Mouse (Mus musculus): ENCODE data around the gene Lrba.

The Lrba gene

DNA sequence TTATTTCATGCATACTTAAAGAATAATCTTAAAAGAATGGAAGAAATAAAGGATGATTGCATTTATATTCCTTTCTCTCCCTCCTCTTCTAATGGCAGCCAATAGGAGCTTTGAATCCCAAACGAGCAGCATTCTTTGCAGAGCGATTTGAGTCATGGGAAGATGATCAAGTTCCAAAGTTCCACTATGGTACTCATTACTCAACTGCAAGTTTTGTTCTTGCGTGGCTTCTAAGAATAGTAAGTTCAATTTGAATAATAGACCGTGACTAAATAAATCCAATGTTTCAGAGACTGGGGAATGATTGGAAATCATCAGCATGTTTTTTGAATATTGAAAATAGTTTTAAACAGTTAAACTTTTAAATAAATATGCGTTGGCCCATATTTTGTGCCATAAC lies 416.9 kb downstream of the Lrba start:
- in situ Hi-C loops (cut with MboI; ENCODE audit: unreplicated experiment in 2 of 2), result no loop called here

DNA sequence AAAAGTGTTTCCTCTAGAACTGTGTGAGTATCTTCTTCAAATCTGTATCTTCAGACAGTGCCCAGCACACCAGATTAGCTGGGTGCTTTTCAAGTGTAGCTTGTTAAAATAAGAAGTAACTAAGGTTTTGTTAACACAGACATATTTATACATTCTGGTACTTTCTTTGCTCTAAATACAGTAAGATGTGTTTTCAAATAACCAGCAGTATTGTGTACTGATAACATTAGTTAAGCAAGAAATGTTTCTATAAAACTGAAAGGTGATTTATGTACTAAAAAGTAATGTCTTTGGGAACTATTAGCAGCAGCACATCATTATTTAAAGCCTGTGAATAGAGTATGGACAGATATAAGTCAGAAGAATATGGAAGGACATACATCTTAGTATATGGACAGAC lies 417.3 kb downstream of the Lrba start:
- in situ Hi-C loops (cut with MboI; ENCODE audit: unreplicated experiment in 2 of 2), result no loop called here

DNA sequence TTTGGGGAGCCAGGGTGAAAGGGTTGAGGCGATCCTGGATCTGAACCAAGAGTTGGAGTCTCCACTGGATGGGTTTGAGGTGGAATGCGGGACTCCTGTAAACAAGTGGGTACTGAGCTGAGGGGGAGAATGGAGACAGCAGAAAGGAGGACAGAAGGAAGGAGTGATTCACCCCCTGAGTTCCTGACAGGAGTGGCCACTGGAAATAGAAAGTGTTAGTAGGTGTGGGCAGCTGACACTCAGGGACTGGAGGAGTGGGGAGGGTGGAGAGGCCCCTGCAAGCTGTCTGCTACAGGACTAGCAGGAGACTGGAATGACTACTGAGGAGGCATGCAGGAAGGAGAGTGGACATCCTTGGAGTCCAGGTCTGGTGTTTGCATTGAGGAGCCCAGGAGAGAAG lies 422.3 kb downstream of the Lrba start:
- in situ Hi-C loops (cut with MboI; ENCODE audit: unreplicated experiment in 2 of 2), result no loop called here

- in situ Hi-C loops (cut with MboI; ENCODE audit: unreplicated experiment in 2 of 2), result no loop called here
Measured at GRCm38 (mm10) chr3:86651006-86651405, 426.5 kb downstream of the Lrba start.

DNA sequence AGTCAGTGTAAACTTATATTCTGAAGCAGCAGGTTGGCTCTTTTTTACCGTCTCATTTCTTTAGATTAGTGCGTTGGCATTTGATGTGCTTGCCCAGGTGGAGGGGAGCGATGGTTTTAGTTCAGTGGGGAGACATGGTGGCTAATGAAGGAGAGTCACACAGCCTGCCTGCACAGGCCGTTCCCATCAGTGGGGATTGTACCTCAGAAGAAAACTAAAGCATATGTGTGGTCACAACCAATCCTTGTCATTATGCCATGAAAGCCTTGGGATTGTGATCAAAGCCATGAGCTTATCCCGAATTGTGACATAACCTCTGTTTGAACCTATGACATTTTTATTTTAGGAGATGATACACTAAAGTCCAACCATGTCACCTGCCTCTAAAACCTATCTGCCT lies 434.8 kb downstream of the Lrba start:
- in situ Hi-C loops (cut with MboI; ENCODE audit: unreplicated experiment in 2 of 2), result no loop called here

- in situ Hi-C loops (cut with MboI; ENCODE audit: unreplicated experiment in 2 of 2), result no loop called here
Measured at GRCm38 (mm10) chr3:86664399-86664798, 439.9 kb downstream of the Lrba start.

DNA sequence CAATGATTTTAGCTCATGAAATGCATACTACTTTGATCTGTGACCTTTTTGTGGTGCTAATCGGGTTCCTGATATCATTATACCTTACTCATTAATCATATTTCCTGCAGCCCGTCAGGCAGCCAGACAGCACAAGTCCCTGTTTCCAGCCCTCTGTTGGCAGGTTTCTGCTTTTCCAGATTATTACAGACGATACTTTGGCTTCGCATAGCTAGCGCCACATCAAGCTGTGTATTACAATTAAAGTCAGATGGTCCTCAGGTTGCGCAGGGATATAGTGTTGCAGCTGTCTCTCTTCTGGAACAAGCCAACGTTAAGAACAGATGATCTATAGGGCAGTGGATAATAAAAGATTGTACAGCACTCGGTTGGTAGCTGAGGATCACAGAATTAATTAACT lies 443.7 kb downstream of the Lrba start:
- in situ Hi-C loops (cut with MboI; ENCODE audit: unreplicated experiment in 2 of 2), result no loop called here

DNA sequence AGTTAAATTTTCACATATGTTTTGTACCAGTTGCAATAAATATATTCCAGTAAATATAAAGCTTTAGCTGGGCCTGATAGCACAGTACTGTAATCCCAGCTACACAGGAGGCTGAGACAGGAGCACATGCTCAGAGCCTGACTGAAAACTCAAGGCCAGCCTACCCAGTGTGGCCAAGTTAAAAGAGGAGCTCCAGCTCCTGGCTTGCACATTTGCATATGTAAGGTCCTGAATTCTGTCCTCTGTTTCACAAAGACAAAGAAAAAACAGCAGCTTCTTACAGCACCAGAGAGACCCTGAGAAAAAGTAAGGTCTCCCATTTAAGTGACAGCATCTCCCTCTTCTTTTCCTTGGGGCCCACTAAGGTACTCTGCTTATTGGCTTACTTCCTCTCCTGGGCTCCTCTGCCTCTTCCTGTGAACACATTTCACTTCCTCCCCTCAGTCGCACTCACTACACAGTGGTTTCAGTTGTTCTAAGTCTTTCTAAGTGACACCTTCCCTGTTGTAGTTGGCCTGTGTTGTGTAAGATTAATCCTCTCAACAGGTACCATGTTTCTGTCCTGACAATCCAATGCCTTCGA lies 453.2 kb downstream of the Lrba start:
- in situ Hi-C loops (cut with MboI; ENCODE audit: unreplicated experiment in 2 of 2), result no loop called here

DNA sequence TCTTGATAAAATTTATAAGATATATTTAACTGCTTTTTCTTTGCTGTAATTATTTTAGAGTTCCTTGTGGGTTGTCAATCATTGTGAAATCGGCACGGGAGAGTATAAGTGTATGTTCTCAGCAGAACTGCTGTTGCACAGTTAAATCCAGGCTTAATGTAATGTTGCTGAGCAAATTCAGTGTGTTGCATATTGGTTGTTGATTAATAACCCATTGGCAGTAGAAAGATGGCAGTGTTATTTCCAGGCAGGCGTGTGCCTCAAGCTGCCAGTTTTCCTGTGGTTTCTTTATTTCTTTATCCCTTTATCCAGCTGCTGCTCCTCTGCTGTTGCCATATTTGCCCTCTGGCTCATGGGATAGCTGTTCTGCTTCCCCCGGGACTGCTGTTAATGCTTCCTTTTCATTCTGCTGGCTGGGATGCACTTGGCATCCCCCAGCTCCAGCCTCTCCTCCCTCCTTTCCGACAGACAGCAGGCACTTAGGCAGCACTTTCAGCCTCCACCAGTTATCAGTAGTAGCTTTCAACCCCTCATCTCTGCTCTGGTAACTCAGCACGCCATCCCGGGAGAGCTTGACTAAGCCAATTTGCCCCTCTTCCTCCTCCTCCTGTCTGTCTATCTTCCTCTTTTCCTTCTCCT lies 463.2 kb downstream of the Lrba start:
- in situ Hi-C loops (cut with MboI; ENCODE audit: unreplicated experiment in 2 of 2), result no loop called here

- in situ Hi-C loops (cut with MboI; ENCODE audit: unreplicated experiment in 2 of 2), result no loop called here
Measured at GRCm38 (mm10) chr3:86688438-86688837, 464.0 kb downstream of the Lrba start.

DNA sequence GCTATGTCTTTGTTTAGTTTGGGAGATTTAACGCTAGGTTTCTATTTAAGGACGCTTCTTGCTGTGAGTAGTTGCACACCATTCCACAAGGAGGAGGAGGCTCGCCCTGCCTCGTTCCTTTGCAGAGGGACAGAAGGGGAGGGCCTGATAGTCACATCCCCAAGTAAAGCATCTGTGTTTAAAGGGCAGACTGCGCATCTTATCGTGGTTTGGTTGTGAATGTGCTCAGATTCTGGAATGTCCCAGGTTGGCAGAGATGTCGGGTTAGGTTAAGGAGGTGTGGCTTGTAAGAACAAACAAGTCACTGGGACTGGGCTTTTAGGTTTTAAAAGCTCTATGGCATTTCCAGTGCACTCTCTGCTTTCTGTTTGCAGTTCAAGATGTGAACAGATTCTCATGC lies 464.8 kb downstream of the Lrba start:
- in situ Hi-C loops (cut with MboI; ENCODE audit: unreplicated experiment in 2 of 2), result no loop called here

DNA sequence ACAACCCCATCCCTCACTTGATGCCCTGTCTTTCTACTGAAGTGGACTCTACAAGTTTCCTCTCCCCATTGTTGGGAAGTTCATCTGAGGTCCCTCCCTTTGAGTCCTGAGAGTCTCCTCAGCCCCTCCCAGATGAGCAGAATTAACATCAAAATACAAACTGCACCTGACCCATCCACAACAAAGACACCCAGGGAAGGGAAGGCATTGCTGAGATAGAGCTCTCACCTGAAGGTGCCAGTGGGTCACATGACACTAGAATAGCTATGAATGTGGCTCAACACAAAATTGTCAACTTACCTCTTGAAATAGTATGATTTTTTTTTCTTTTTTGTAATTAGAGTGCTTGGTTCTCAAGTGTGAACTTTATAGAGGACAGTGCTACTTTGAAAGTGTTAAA lies 468.3 kb downstream of the Lrba start:
- in situ Hi-C loops (cut with MboI; ENCODE audit: unreplicated experiment in 2 of 2), result no loop called here

DNA sequence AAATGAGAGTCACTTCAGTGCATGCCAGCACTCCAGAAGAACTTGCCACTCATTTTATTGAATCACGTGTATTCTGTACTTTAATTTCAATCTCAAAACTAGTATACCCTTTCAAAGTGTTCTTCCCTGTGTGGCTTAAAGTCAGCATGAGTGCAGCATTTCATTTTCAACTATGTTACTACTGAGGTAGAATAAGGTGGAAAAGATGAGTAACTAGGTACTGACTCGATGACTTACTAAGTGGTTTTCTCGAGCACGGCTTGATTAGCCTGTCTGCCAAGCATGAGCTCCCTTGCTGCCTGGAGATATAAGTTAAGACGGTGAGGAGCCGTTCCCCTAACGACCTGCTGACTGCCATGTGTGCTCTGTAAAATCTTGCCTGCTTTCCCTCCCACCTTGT lies 469.1 kb downstream of the Lrba start:
- in situ Hi-C loops (cut with MboI; ENCODE audit: unreplicated experiment in 2 of 2), result no loop called here

- in situ Hi-C loops (cut with MboI; ENCODE audit: unreplicated experiment in 2 of 2), result no loop called here
Measured at GRCm38 (mm10) chr3:86698947-86699346, 474.5 kb downstream of the Lrba start.

- in situ Hi-C loops (cut with MboI; ENCODE audit: unreplicated experiment in 2 of 2), result no loop called here
Measured at GRCm38 (mm10) chr3:86701163-86701563, 476.7 kb downstream of the Lrba start.

DNA sequence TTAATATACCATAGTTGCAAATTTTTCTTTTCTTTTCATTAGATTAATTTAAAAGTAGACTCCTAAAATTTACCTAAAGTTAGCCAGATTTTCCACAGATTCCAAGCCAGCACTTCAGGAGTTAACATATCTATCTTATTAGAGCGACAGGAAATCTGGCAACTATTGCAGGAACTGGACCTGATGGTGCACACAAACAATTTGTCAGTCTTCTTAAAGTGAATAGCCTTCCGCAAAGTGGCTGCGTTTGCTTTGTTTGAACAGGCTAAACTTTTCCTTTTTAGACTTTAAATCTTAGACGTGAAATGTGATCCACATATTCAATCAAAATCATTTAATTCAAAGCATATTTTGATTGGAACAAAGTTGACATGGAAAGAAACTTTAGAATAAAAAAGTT lies 485.0 kb downstream of the Lrba start:
- in situ Hi-C loops (cut with MboI; ENCODE audit: unreplicated experiment in 2 of 2), result no loop called here

DNA sequence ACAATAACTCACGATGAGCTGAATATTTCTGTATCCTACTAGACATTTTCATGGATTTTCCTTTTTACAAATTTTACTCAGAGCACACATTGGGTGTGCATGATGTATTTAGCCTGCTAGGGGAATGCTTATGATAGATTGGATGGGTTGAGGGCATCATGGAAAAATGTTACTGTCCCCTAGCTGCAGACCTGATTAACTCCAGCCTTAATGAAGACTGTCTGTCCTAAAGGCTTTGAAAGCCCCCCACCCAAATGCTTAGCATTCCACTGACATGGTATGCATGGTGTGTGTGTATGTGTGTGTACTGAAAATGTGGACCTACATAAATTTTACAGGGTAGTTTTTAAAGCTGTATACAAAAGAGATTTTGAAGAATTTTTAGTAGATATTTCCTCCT lies 487.1 kb downstream of the Lrba start:
- in situ Hi-C loops (cut with MboI; ENCODE audit: unreplicated experiment in 2 of 2), result no loop called here

DNA sequence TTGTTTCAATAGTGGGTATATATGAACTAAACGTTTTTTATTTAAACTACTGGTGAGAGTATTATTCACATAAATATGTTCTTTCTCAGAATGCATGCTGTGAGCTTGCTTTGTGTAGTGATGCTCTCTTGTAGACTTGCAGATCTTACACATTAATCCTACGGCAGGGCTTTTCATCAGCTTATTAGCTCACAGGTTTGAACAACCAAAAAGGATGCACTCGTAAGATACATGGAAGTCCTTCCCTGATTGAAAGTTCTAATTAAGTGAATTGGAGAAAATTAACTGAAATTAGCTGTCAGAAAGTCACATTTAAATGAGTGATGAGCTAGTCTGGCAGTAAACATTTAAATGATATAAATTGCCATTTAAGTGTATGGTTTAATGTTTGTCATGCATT lies 488.3 kb downstream of the Lrba start:
- in situ Hi-C loops (cut with MboI; ENCODE audit: unreplicated experiment in 2 of 2), result no loop called here

DNA sequence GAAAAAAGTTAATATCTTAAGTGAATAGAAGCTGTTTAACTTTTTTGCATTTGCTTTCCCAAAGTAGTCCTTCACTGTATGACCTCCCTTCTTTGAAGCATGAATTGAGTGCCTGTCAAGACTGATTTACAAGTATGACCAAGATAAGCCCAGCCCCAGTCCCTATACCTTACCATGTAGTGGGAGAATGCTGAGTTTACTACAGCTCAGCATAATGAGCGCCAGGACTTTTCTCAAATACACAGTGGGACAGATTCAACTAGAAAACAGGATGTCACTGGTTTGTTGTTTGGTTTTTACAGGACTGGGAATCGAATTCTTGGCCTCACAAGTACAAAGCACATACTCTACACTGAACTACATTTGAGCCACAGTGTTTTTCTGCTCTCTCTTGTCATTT lies 490.0 kb downstream of the Lrba start:
- in situ Hi-C loops (cut with MboI; ENCODE audit: unreplicated experiment in 2 of 2), result no loop called here

DNA sequence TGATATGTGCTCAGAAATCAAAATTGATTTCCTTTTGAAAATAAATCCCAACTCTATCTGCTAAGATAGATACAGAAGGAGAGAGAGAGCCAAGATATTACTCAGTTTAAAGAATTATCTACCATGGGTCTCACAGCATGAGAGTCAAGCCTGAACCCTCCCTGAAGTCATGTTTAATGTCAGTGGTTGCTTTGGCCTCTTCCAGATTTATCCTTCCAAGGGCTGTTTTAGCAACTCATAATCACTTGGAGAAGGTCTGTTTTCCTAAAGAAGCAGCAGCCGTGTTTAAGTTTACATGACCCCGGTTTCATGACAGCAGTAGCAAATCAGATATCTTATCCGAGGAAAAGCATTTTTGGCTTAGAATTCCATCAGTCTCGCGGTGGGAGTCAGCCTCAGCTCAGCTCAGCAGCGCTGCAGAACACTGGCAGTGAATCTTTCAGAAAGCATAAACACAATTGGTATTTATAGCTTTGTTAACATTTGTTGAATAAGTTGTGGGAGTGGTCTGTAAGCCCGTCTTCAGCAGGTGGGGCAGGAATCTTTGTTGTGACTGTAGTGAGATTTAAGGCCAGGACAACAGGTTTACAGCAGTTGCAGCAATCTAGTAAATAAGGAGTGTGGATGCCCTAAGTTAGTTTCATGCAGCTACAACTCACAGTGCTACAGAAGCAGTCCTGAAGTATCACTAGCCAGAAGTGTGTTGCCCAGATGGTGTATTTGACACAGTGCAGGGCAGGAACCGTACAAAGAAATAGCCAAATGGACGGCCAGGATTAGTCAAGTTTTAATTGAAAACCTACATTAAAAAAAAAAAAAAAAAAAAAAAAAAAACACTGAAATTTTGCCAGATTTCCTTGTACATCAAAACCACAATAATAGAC lies 499.2 kb downstream of the Lrba start:
- in situ Hi-C loops (cut with MboI; ENCODE audit: unreplicated experiment in 2 of 2), result no loop called here

DNA sequence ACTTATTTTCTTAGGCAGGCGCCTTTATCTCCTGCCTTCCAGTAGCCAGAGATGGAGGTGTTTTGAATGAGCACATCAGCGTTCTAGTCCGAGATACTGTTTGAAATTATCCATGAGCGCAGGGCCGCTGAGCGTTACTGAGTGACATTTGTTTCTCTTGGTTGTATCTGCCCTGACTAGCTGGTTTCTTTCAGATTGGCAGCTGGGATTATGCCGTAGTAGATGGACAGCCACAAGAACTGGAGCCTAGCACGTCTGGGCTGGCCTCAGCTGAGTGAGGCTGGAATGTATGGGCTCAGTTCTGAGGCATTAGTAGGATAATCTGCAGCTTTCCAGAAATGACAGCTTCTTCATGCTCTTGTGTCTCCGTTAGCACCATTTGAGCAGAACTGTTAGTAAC lies 500.6 kb downstream of the Lrba start:
- in situ Hi-C loops (cut with MboI; ENCODE audit: unreplicated experiment in 2 of 2), result no loop called here

DNA sequence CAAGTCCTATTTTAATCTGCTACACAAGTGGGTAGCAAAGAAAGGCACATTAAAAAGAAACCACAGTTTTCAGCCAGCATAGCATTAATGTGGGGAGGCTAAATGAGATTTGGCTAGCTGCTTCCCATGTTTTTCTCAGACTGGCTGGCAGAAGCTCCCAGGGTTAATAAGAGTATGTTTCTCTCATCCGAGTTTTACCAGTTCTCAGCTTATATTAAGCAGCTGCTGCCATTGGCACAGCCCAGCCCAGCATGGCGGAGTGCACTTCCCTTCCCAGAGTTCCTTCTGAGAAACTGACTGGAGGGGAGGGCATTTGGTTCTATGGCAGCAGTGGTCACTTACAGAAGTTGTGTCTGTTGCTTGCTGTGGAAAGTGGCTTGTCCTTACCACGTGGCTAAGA lies 514.4 kb downstream of the Lrba start:
- in situ Hi-C loops (cut with MboI; ENCODE audit: unreplicated experiment in 2 of 2), result no loop called here

Data from v-Abl transformed pro-B cells (cell line).